Mouse (Mus musculus) liver, postnatal 0 days (tissue): ENCODE results near the gene Sdk2.

Experiments used
- CTCF ChIP-seq: sonication (generic); IDR thresholded peaks from 2 replicates; pipeline ENCODE4 v1.5.1; 2016; ENCODE audit warnings: antibody characterized with exemption, low read depth
- EP300 ChIP-seq: IDR thresholded peaks from 2 replicates; pipeline ENCODE4 v1.6.1; 2016; ENCODE audit warnings: antibody characterized with exemption, low read depth, mild to moderate bottlenecking

DNA sequence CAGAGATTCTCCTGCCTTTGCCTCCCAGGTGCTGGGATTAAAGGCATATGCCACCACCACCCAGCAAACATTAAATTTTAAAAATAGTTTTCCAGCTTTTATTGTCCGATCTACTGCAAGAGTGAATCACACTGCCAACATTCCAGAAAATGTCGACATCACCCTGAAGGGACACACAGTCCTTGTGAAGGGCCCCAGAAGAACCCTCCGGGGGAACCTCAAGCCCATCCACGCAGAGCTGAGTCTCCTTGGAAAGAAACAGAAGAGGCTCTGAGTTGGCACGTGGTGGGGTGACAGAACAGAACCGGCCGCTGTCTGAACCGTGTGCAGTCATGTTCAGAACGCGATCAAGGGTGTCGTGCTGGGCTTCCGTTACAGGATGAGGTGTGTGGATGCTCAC is 310.3 kb downstream of the Sdk2 start:
- TF ChIP-seq CTCF = no peak
- no peak for TF ChIP-seq EP300
